Mouse (Mus musculus): ENCODE measurements around the gene Gsta2.

DNA sequence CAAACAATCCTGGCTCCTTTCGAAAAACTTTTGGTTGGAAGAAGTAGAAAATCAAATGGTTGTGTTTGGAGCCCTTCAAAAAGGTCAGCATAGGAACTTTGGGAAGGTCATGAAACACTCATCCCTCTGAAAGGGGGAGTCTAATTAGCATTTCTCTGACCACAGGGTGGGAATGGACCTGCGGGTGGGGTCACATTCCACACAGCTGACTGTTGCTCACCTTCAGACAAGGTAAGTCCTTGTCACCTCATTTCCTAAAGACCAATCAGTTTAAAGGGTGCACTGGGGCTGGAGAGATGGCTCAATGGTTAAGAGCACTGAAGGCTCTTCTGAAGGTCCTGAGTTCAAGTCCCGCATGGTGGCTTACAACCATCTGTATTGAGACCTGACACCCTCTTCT is 15.9 kb upstream of the Gsta2 start:
- TF ChIP-seq CTCF (IDR thresholded peaks at IDR 0.05; ENCODE audit: low read depth) (no peak), EP300 (IDR thresholded peaks at IDR 0.05; ENCODE audit: low read depth) (no peak)

Data from liver, postnatal 0 days (tissue).